Mouse (Mus musculus) testis, adult 2 months (tissue): Measurements from ENCODE around the gene Plekhg3.

Source experiments
- CTCF ChIP-seq: fragments of 200-500 bp; IDR thresholded peaks from 2 replicates; pipeline ENCODE4 v1.5.1; 2012; ENCODE audit warnings: low read depth, mild to moderate bottlenecking, inconsistent platforms, low read length, moderate library complexity; ENCODE audit not compliant: control insufficient read depth, insufficient read depth, insufficient replicate concordance
- POLR2A ChIP-seq: fragments of 200-500 bp; IDR thresholded peaks from 2 replicates; pipeline ENCODE4 v1.6.1; 2012; ENCODE audit warnings: low read depth, mild to moderate bottlenecking, inconsistent platforms, low read length, moderate library complexity; ENCODE audit not compliant: control insufficient read depth

DNA sequence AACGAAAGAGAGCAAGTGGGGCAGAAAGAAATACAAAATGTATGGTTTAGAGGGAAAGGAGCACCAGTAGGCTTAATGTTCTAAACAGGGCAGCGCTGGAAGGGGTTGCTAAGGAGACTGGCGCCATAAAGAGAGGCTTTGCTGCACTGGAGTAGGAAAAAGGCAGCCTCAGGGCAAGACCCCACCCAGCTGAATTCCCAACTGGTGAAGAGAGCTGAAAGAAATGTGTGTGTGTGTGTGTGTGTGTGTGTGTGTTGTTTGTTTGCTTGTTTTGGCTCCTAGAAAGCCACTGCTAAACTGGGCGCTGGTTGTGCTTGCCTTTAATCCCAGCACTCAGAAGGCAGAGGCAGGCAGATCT, 84.9 kb downstream of the Plekhg3 start:
- TF ChIP-seq CTCF (no peak), POLR2A (no peak)
